In genomic region chr13:90563183-90563840, GRCm38 (mm10) we compare ENCODE assay signal across 34 mouse cellular contexts.
DNase-seq lines count a peak whose midpoint lies in the region; ATAC-seq and TF ChIP-seq lines count a peak whose summit lies in the region.
"Had no signal": no experiment of that assay in that cellular context is flagged by ENCODE, and none has a peak within 500 bp of the region (broad histone marks: within the 10 kb centered on the region; RNA-seq: fewer than 3 reads in every experiment).

No protein-coding gene starts in this region.

- no peak overlapping the region for H3K9ac ChIP-seq in forebrain, embryonic 14.5 days (ENCODE audit: low read length)
- H3K9ac ChIP-seq in forebrain, postnatal 0 days, result no peak overlapping the region
- no peak overlapping the region for H3K9ac ChIP-seq in kidney, embryonic 16.5 days (replicated peaks; ENCODE audit: low read length)
- no peak overlapping the region for H3K9ac ChIP-seq in lung, postnatal 0 days (replicated peaks; ENCODE audit: low read depth)
- H3K9ac ChIP-seq: embryonic facial prominence, embryonic 13.5 days; forebrain, embryonic 12.5 days; hindbrain, embryonic 12.5 days; intestine, embryonic 15.5 days; limb, embryonic 13.5 days; midbrain, embryonic 13.5 days; neural tube, embryonic 13.5 days had no signal

- H3K36me3 ChIP-seq in forebrain, embryonic 14.5 days (ENCODE audit: control insufficient read depth, insufficient read depth, low read length), result no peaks in the 10 kb centered on the region
- no peaks in the 10 kb centered on the region for H3K36me3 ChIP-seq in forebrain, postnatal 0 days (ENCODE audit: insufficient read depth)
- no peaks in the 10 kb centered on the region for H3K36me3 ChIP-seq in kidney, embryonic 16.5 days (ENCODE audit: insufficient read depth, low read length)
- no peaks in the 10 kb centered on the region for H3K36me3 ChIP-seq in lung, postnatal 0 days (ENCODE audit: insufficient read depth, low read length)
- H3K36me3 ChIP-seq: embryonic facial prominence, embryonic 13.5 days; forebrain, embryonic 12.5 days; hindbrain, embryonic 12.5 days; intestine, embryonic 15.5 days; limb, embryonic 13.5 days; midbrain, embryonic 13.5 days; neural tube, embryonic 13.5 days had no signal

- peak; percentile 48 for TF ChIP-seq EP300 in lung, postnatal 0 days (IDR thresholded peaks at IDR 0.05)

- H3K27me3 ChIP-seq in forebrain, embryonic 14.5 days (replicated peaks; ENCODE audit: control insufficient read depth, insufficient read depth, low read length), result no peaks in the 10 kb centered on the region
- H3K27me3 ChIP-seq in forebrain, postnatal 0 days (ENCODE audit: insufficient read depth, low read length), result no peaks in the 10 kb centered on the region
- H3K27me3 ChIP-seq in kidney, embryonic 16.5 days (ENCODE audit: insufficient read depth, low read length), result no peaks in the 10 kb centered on the region
- no peaks in the 10 kb centered on the region for H3K27me3 ChIP-seq in lung, postnatal 0 days (replicated peaks; ENCODE audit: insufficient read depth, low read length)
- H3K27me3 ChIP-seq: embryonic facial prominence, embryonic 13.5 days; forebrain, embryonic 12.5 days; hindbrain, embryonic 12.5 days; intestine, embryonic 15.5 days; limb, embryonic 13.5 days; midbrain, embryonic 13.5 days; neural tube, embryonic 13.5 days had no signal

- 93% methylated on average over 1 of the region's 1 CpGs for WGBS in forebrain, embryonic 14.5 days
- 94% methylated on average over 1 of the region's 1 CpGs for WGBS in forebrain, postnatal 0 days
- WGBS in kidney, embryonic 16.5 days, result 68% methylated on average over 1 of the region's 1 CpGs
- WGBS in lung, postnatal 0 days, result 54% methylated on average over 1 of the region's 1 CpGs

- no peak for ATAC-seq in forebrain, embryonic 14.5 days
- ATAC-seq in forebrain, postnatal 0 days, result no peak
- ATAC-seq in kidney, embryonic 16.5 days (ENCODE audit: low FRiP score, low TSS enrichment), result peak; percentile 85
- peak; percentile 55 for ATAC-seq in lung, postnatal 0 days
- ATAC-seq: hindbrain, postnatal 0 days; intestine, embryonic 15.5 days; midbrain, embryonic 13.5 days had no signal

- DNase-seq in forebrain, embryonic 14.5 days (ENCODE audit: low spot score), result peak; percentile 26
- no peak for DNase-seq in forebrain, postnatal 0 days
- DNase-seq in kidney, adult 18-20 months, result no peak
- DNase-seq in lung, postnatal 0 days (ENCODE audit: low spot score), result peak; percentile 64
- DNase-seq in lung, postnatal 10 days, result no peak
- no peak for DNase-seq in yolk sac, embryonic 10.5 days (ENCODE audit: low spot score)
- DNase-seq: adrenal gland, adult 2 months; adrenal gland, postnatal 36 days; cerebellum, adult 9-10 months; embryo, embryonic 11 days; gastrocnemius, adult 2 months; gastrocnemius, postnatal 36 days; heart, adult 18-20 months; heart, postnatal 36 days; kidney, postnatal 25 days; right cerebral cortex, postnatal 4 days; thymus, adult 18-20 months; thymus, postnatal 36 days had no signal

- H3K27ac ChIP-seq in forebrain, embryonic 14.5 days (ENCODE audit: low read depth, low read length), result no peak overlapping the region
- H3K27ac ChIP-seq in forebrain, postnatal 0 days (ENCODE audit: low read depth, low read length), result no peak overlapping the region
- no peak overlapping the region for H3K27ac ChIP-seq in kidney, embryonic 16.5 days (ENCODE audit: low read length)
- no peak overlapping the region for H3K27ac ChIP-seq in lung, postnatal 0 days (ENCODE audit: low read length)
- H3K27ac ChIP-seq: embryonic facial prominence, embryonic 13.5 days; forebrain, embryonic 12.5 days; gastrocnemius, adult 2 months; hindbrain, embryonic 12.5 days; hindbrain, postnatal 0 days; intestine, embryonic 15.5 days; layer of hippocampus, adult 2 months; left cerebral cortex, adult 2 months; limb, embryonic 13.5 days; macrophage; midbrain, embryonic 13.5 days; neural tube, embryonic 13.5 days; stomach, postnatal 0 days had no signal

- TF ChIP-seq CTCF in forebrain, postnatal 0 days (IDR thresholded peaks at IDR 0.05; ENCODE audit: low read depth), result no peak
- TF ChIP-seq CTCF in lung, postnatal 0 days (IDR thresholded peaks at IDR 0.05), result no peak

- H3K4me2 ChIP-seq in forebrain, embryonic 14.5 days (ENCODE audit: low read length), result no peak overlapping the region
- H3K4me2 ChIP-seq in forebrain, postnatal 0 days (ENCODE audit: low read depth), result no peak overlapping the region
- no peak overlapping the region for H3K4me2 ChIP-seq in kidney, embryonic 16.5 days (replicated peaks; ENCODE audit: low read depth, low read length)
- H3K4me2 ChIP-seq in lung, postnatal 0 days (replicated peaks; ENCODE audit: low read depth, low read length), result no peak overlapping the region
- H3K4me2 ChIP-seq: embryonic facial prominence, embryonic 13.5 days; forebrain, embryonic 12.5 days; heart, embryonic 11.5 days; hindbrain, embryonic 12.5 days; intestine, embryonic 15.5 days; limb, embryonic 13.5 days; liver, embryonic 11.5 days; midbrain, embryonic 13.5 days; neural tube, embryonic 13.5 days had no signal

- no peaks in the 10 kb centered on the region for H3K9me3 ChIP-seq in forebrain, embryonic 14.5 days (replicated peaks; ENCODE audit: control insufficient read depth, low read length)
- no peaks in the 10 kb centered on the region for H3K9me3 ChIP-seq in forebrain, postnatal 0 days (ENCODE audit: low read length)
- H3K9me3 ChIP-seq in kidney, embryonic 16.5 days (ENCODE audit: low read length), result no peaks in the 10 kb centered on the region
- H3K9me3 ChIP-seq in lung, postnatal 0 days (ENCODE audit: low read length), result no peaks in the 10 kb centered on the region
- H3K9me3 ChIP-seq: embryonic facial prominence, embryonic 13.5 days; forebrain, embryonic 12.5 days; hindbrain, embryonic 12.5 days; intestine, embryonic 15.5 days; limb, embryonic 13.5 days; midbrain, embryonic 13.5 days; neural tube, embryonic 13.5 days had no signal

- no peaks in the 10 kb centered on the region for H3K4me1 ChIP-seq in forebrain, embryonic 14.5 days (ENCODE audit: control insufficient read depth, insufficient read depth, low read length)
- H3K4me1 ChIP-seq in forebrain, postnatal 0 days (ENCODE audit: insufficient read depth), result no peaks in the 10 kb centered on the region
- no peaks in the 10 kb centered on the region for H3K4me1 ChIP-seq in kidney, embryonic 16.5 days (ENCODE audit: insufficient read depth, low read length)
- H3K4me1 ChIP-seq in lung, postnatal 0 days (ENCODE audit: insufficient read depth, low read depth, low read length), result no peaks in the 10 kb centered on the region
- H3K4me1 ChIP-seq: embryonic facial prominence, embryonic 13.5 days; forebrain, embryonic 12.5 days; hindbrain, embryonic 12.5 days; intestine, embryonic 15.5 days; limb, embryonic 13.5 days; midbrain, embryonic 13.5 days; neural tube, embryonic 13.5 days had no signal

- H3K4me3 ChIP-seq in forebrain, embryonic 14.5 days (ENCODE audit: low read depth, low read length), result no peak overlapping the region
- H3K4me3 ChIP-seq in forebrain, postnatal 0 days (ENCODE audit: low read depth, low read length), result no peak overlapping the region
- H3K4me3 ChIP-seq in kidney, embryonic 16.5 days (ENCODE audit: low read length), result no peak overlapping the region
- H3K4me3 ChIP-seq in lung, postnatal 0 days (ENCODE audit: low read depth, low read length), result no peak overlapping the region
- H3K4me3 ChIP-seq: embryonic facial prominence, embryonic 13.5 days; erythroblast, embryonic 14.5 days; forebrain, embryonic 12.5 days; gastrocnemius, adult 2 months; hindbrain, embryonic 12.5 days; intestine, embryonic 15.5 days; layer of hippocampus, adult 2 months; left cerebral cortex, adult 2 months; limb, embryonic 13.5 days; midbrain, embryonic 13.5 days; neural tube, embryonic 13.5 days had no signal

Comparison
In these comparisons a context has a peak if more than half of its experiments do, and no peak if none do; other contexts are left out.
1. DNase-seq: peak in forebrain, embryonic 14.5 days (single experiment) and lung, postnatal 0 days (single experiment); none in forebrain, postnatal 0 days (single experiment), kidney, adult 18-20 months (single experiment), lung, postnatal 10 days (single experiment) and yolk sac, embryonic 10.5 days (single experiment).
2. ATAC-seq: peak in kidney, embryonic 16.5 days (single experiment) and lung, postnatal 0 days (single experiment); none in forebrain, embryonic 14.5 days (single experiment) and forebrain, postnatal 0 days (single experiment).